Mouse (Mus musculus): Measurements from ENCODE around the gene Itln1.

The Itln1 gene

DNA sequence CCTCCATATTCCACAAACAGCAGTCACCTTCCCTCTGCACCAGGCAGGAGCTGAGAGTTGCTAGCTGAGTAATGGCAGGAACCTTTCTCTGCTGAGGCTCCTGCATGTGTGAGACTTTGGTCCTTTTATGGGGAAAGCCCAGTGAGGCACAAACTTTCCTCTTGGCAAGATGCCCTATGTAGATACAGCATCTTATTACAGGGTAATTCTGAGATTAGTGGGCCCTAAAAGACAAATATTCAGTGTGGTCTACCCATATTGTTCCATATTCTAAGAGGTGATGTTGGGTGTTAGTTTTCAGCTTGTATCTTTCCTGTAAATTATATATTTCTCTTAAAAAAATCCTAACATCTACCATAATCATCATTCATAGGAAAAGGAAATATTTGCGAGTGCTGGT is at the start of gene Itln1:
Gene Itln1, minus strand, starts transcription at position 101 of the 400 bp plus-strand sequence.
- no peak for DNase-seq

DNA sequence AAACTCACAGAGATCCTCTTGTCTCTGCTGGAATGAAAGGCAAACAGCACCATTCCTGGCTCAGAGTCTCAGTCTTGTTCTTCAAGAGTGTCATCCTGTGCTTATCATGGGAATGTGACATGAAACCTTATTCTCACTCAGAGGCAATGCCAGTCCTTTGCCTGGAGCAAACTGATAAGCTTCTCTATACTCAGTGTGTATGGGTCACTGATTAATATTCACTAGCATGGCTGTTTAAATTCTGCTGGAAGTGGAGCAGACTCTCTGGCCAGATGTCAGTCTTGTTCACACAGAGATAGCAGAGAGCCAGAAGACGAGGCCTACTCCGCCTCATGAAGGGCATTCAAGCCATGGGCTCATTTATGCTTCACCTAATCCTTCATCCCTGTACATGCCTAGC is 49.5 kb upstream of the Itln1 start:
- no peak for DNase-seq

DNA sequence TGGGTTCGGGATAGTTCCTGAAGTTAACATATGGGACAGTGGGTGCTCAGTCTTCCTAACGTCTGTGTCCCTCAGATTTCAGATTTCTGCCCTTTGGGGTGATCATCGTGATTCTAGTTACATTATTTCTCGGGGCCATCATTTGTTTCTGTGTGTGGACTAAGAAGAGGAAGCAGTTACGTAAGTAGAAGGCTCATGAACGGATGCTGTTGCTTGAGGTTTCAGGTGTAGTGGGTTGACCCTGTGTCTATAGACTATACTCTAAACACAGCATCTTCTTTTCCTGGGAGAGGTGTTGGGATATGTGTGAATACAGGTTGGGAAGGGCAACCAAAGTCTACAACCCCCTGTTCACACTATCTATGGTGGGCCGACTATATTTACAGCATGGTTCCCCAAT is 42.1 kb upstream of the Itln1 start:
- no peak for DNase-seq

DNA sequence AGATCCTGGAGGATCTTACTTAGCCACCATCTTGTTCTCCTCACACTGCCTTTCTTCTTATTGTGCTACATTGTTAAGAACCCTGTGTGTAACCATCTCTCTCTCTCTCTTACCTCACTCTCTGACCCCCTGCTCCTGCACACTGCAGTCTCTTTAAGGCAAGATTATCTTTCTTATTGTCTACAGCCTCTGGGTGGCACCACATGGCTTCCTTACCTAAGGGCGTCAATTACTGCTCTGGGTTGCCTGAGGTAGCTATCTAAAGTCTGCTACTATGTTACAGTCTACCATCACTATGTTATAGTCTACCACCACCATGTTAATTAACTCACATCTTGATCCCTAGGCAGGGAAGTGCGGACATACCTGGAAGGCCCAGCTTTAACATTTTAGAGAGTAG is 33.3 kb upstream of the Itln1 start:
- no peak for DNase-seq

DNA sequence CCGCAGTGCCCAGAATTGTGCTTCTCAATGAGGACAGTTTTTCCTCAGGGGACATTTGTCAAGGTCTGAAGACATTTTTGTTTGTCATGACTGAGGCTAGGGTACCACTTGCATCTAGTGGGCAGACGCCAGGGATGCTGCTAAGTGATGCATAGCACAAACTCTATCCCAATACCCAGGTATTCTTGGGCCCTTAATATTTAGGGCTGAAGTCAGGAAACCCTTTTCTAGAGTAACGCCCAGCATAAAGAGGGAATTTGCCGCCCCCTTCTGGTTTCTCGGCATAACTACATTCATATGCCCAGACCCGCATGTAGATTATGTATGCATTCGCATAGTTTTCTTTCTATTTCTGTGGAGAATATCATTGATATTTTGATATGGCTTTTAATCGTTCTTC is 31.7 kb upstream of the Itln1 start:
- DNase-seq = peak; percentile 33

DNA sequence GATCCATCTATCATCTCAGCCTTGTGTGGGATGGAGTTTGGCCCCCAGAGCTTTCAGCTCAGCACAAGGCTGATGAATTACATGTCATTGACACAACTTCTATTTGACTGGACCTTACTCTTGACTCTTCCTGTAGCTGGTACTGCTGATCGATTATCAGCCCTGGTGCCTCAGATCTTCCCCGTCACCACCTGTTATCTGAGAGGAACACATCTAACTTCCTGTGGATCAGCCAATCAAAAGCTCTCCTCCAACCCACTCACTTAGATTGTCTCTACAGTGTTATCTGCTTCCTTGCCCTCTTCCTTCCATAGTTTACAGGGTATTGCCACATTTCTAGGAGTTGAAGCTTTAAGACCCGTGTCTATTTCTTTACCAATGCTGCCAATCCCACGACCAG is 30.8 kb upstream of the Itln1 start:
- no peak for DNase-seq

DNA sequence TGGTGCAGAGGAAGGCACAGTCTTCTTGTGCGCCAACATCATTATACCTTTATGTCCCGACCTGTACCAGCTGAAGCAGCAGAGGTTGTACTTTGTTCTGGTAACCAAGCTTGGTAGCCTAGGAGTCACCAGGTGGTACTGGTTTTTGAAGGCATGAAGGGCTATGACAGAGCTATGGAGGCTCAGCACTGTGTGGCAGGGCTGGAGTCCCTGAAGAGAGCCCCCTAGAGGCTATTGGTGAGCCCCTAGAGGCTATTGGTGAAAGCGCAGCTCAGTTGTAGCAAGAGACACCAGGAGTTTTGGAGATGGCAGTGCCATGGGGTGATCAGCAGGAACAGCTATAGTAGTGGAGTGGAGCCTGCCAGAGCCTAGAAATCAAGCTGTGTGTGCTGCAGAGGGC is 29.2 kb upstream of the Itln1 start:
- DNase-seq = no peak

DNA sequence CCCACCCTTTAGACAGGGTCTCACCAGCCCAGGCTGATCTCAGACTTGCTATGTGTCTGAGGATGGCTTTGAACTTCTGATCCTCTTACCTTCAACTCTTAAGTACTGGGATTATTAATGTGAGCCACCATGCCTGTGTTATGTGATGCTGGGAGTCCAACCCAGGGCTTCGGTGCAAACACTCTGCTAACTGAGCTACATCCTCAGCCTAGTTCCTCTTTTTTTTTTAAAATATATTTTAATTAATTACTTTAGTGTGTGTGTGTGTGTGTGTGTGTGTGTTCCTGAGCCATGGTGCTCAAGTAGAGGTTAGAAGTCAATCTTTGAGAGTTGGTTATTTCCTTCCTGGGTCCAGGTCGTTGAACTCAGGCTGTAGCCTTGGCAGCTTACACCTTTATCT is 27.9 kb upstream of the Itln1 start:
- DNase-seq = no peak

DNA sequence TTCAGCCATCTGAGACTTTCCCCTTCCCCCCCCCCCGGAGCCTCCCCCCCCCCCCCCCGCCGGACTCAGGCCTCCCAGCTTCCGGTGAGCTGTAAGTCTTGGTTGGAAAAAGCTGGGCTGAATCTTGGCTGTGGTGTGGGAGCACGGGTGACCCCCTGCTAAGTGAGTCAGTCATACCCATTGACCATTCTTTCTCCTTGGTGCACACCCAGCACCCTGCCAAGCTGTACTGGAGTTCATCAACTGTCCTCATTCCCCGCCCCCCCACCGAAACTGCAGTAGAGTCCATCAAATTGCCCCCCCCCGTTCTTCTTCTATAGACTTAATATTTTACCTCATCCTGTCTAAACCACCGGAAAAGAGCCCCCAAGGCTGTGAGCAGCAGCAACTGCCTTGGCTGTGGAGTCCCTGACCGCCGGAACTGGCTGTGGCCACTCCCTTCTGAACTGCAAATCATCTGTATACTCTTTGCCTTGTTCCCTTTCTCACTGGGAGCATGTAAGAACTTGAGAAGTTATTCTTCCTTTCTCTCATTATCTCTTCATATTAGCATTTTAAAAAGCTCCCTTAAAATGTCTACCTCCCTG is 26.6 kb upstream of the Itln1 start:
- no peak for DNase-seq

DNA sequence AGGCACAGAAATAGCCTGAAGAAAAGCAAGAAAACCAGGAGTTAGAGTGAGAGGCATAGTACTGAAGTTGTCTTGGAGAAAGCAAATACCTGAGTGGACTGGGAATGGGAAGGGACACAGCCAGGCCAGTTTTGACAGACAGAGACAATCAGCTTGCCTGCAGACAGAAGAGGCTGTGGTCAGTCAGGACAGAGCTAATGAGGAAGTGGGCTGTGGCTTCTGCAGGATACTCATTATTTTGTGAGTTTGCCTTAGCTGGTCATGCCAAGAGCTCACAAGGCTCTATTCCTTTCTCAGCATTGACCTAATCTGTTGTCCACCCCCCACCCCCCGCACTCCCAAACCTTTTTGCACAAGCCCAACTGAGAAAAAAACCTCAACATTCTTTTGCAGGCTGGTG is 26.1 kb upstream of the Itln1 start:
- DNase-seq = no peak

DNA sequence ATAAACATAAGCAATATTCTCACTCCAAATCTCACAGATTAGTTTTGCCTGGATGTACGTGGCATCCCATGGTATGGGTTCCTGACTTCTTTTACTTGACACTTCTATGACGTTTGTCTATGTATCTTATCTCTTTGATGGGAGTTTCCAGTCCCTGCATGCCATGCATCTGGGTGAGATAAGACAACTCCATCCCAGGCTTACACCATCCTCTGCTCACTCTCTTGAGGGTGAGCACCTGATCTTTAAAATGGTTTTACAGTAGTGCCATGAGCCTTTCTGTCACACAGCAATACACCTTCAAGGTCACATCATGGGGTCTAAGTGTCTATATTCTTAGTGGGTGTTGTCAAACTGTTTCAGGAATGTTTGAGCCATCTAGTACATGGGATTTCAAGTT is 25.2 kb upstream of the Itln1 start:
- no peak for DNase-seq

DNA sequence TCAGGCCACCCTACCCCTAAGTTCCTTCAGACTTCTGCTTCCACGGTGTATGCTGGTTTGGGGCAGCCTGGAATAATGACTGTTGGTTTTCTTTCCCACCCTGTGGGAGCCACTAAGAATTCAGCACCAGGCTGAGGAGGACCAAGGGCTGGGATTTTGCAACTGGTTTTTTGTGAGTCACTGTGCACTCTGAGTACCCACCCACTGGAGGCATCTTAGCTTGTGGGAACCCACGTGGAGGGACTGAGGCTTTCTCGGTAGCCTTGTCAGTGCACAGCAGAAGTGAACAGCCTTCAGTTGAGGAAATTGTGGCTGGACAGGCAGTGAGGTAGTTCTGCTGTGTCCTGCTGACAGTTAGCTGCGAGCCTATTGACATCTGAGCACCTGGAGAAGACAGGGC is 23.8 kb upstream of the Itln1 start, which contains the start of gene Cd244a:
Gene Cd244a, plus strand, starts transcription at position 296 of the 400 bp plus-strand sequence.
- no peak for DNase-seq

DNA sequence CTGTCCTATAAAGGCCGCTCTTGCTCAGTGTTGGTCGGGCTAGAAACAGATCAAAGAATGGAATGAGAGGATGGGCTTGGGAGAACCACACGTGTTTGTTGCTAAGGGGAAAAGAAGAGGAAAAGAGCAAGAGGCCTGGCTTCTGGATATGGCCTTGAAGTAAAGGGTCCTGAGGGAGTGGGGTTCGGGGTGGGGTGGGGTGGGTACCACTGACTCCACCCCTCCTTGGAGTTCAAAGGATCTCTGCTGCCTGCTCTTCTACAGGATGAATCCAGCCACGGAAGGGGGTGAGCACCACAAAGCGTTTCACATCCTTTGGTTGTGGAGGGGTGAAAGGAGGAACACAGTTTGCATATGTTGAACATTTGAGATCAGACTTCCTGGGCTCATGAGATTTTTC is 23.3 kb upstream of the Itln1 start:
- DNase-seq = no peak

DNA sequence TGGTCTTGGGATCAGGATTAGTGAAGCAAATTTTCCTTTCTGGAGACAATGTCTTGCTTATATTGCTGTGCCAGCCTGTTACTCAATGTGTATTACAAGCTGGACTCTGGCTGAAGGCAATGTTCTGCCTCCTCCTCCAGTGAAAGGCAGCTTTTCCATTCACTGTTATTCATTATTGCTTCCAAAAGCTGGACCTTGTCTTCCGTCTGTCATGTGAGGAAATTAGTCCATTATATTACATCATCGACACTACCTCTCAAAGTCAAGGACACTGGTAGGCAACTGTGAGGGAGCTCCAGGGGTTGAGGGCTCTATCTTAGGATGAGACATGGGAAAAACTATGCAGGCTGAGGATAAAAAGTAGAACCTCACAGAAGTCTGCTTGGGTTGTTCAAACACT is 21.3 kb upstream of the Itln1 start:
- no peak for DNase-seq

DNA sequence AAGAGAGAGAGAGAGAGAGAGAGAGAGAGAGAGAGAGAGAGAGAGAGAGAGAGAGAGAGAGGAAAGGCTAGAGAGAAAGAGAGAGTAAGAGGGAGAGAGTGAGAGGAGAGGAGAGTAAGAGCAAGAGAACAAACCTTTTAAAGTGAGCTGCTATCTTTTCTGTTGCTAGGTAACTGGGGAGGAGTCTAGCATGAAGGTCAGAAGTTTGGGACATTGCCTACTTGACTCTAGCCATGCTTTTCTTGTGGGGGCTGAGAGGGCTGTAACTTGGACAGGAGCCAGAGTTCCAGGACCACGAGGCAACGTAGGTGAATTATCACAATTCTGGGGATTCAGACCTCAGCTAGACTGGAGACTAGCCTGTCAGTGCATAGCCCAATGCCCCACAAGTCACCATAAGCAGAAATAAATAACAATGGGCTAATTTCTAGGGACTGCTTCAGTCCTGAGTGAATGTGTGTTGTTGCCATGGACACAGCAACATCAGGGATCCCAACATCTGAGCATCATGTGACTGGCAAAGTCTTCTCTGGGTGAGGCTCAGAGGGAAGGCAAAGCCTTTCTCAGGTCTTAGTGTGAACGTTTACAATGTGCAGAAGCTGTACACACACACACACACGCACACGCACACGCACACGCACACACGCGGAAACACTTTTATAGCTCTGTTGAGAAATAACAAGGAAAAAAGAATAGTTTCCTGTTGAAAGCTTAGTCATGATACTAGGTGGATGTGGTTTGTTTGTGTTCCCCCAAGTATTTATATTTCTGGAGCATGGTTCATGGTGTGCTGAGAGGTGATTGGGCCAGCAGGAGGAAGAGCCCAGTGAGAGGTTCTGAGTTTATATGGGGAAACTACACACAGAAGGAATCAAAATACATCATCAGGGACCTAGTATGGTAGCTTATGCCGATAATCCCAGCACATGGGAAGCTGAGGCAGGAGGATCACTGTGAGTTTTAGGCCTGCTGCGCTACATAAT is 18.6 kb upstream of the Itln1 start:
- DNase-seq = no peak

DNA sequence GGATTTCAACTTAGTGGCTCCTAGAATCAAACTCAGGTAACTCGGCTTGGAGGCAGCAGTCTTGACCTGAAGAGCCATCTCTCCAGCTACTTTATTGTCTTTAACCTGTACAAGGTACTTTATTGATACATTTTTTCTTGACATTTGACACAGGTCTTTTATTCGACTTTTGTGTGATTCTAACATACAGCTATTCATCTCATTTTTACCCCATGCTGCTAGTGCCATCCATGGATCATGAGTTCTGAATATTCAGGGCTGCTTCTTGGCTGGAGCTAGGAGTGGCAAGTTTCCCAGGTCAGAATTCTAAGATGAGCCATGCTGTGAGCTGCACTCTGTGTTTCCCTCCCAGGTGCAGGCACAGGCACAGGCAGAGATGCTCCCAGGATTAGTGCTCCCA is 17.1 kb upstream of the Itln1 start:
- DNase-seq = no peak

DNA sequence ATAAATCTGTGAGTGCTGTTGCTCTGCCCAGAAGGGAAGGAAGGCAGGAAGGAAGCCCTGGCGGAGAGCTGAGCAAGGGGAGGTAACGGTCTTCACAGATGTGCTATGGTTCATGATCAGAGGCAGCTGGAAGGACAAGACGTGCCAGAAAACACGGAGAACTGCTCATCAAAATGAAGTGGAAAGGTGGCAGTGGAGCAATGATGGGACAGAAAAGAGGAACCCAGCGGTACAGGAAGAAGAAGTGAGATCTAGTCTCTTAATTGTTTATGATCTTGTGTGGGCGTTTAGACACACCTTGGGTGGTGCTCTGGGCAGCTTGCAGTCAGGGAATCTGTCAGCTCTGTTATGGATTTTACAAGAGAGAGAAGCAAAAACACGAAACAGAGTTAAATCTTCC is 16.2 kb upstream of the Itln1 start:
- no peak for DNase-seq

DNA sequence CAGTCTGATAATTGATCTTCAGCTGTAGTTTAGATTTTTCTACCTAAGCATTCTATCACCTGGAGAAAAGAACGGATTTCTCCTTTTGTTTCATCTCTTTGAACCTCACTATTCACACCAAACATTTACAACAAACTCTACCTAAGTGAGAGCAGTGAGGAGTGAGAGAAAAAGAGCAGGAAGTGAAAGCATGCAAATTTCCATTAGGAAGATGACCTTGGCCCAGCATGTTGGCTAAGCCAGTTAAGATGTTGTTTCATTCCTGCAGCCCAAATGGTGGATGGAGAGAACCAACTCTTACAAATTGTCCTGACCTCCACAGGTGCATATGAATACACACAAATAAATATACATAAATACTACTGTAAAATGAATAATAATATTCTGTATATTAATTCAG is 5.6 kb upstream of the Itln1 start:
- DNase-seq = no peak

DNA sequence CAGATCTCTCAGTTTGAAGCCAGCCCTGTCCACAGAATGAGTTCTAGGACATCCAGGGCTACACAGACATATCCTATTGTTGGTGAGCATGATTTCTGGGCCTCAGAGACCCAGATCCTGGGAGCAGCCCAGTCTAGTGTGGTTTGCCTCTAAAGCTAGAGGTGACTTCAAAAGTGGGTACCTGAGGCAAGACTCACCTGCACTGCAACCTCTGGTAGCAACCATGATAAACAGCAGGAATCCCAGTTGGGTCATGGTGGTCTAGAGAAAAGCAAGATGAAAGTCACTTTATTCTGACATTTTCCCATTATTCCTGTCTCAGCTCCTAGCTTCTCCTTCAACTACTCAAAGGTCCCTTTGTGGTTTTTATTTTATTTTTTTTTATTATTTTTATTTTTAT is 537 bp downstream of the Itln1 start:
- no peak for DNase-seq

DNA sequence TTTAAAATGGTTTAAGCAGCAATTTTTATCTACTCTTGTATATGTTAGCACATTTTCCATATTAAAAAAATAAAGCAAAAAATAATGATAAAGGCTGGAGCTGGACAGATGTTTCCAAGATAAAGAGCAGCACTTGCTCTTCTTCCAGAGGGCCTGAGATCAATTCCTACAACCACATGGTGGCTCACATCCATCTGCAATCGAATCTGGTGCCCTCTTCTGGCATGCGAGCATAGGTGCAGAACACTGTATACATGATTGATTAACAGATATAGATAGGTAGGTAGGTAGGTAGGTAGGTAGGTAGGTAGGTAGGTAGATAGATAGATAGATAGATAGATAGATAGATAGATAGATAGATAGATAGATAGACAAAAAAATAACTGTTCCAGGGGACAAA is 2.3 kb downstream of the Itln1 start:
- DNase-seq = no peak

DNA sequence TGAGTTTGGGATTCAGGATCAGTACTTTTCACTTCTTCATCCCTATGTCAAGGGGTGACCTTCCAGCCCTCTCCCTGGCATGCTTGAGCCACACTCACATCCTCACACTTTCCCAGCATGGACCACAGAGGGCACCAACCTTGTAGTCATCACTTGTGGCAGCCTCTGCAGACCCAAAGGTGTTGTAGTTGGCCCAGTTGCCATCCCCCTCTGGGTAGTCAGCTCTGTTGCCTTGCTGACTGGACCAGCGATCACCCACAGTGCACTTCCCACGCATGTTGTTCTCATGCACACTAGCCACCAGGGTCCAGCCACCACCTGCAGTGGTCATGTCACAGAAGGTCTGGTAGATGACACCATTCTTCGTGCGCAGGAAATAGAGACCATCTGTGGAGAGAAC is 3.7 kb downstream of the Itln1 start:
- DNase-seq = no peak

DNA sequence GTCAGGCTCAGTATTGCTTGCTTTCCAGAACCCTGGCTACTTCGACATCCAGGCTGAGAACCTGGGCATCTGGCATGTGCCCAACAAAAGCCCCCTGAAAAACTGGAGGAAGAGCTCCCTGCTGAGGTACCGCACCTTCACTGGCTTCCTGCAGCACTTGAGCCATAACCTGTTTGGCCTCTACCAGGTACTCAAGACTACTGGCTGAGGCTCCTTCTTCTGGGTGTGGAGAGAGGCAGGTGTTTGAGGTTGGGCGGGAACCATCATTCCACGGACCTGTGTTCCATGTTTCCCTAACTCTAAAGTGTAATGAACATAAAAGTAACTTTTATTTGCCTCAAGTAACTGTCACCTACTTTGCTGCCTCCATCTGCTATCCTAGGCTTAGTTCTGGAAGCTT is 19.5 kb downstream of the Itln1 start:
- DNase-seq = no peak

DNA sequence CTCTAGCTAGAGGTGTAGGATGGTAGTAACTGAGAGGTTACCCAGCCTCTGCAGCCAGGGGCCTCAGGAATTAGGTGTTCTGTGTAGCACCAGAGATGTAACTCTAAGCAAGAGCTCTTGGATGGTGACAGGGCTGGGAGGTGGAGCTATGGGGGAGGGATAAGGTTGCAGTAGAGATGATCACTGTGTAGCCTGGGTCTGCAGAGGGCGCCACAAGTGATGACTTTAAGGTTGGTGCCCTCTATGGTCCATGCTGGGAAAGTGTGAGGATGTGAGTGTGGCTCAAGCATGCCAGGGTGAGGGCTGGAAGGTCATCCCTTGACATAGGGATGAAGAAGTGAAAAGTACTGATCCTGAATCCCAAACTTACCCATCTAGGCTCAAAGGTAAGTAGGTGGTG is 20.1 kb downstream of the Itln1 start:
- DNase-seq = no peak

DNA sequence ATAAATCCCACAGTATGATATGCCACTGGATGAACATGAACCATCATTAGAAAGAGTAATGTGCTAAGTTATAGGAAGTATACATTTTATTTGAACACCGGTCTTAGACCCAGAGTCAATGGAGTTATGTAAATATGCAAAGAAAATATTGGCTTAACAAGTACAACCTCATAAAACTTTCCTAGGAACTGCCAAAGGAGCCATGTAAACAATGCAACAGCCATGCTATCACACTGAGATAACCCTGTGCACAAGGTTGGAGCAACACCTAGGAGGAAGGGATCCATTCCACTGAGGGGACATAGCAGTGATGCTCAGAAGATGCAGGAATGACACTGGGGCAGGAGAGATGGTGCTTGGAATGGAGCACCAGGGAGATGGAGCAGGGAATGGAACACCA is 21.3 kb downstream of the Itln1 start:
- no peak for DNase-seq

DNA sequence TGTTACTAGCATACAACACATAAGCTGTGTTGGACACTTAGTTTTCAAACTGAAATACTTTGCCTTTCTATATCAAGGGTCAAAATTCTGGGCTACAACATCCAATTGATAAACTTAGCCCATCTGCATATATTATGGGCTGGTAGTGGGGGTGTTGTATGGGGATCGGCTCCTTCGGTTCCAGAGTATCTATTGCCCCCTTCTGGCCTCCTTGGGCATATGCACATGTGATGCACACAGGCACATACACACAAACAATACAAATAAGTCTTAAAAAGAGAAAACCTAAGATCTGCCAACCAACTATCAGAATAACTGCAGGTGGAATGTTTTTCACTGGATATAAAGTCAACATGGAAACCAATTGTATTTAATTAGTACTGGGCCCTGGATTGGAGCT is 21.9 kb downstream of the Itln1 start:
- DNase-seq = no peak

All from right cerebral cortex, postnatal 14 days (tissue).